Mouse (Mus musculus) heart, adult 8-10 months (tissue): ENCODE data around the gene Npb. TPM values are rescaled to one million over a fixed set of nuclear protein-coding genes. Genes with fewer than 3 reads are reported as not detected.

Experiments
- DNase-seq: peaks from one replicate; pipeline ENCODE4 v3.0.0; 2022; ENCODE audit warnings: low spot score
- total RNA-seq, 4 experiments: library from RNA; stranded (reverse); gene quantifications; 2 replicates each; pipeline ENCODE4 v1.2.4; 2022

Npb gene
- total RNA-seq, 4 experiments from 2014 or later = 0.73 TPM; not detected in 3

DNA sequence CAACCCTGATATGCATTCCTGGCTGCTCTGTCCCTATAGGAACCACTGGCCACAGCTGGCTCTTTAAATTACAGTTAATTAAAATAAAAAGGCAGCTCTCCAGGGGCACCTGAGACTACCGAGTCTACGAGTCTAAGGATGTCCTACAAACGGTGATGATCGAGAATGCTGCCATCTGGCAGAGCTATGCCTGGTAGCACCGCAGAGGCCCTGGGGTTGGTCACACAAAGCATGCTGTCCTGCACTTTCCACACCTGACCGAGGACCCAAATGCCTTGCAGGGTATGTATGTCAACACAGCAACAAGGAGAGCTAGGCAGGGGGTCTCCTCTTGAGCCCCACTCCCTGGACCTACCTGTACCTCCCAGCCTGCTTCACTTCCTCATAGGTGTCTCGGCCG, 5.7 kb downstream of the Npb start:
- DNase-seq = no peak

GRCm38 (mm10) chr11:120615167-120615566, 6.9 kb downstream of the Npb start:
- no peak for DNase-seq

- DNase-seq = no peak
Observed at GRCm38 (mm10) chr11:120615606-120616203, 7.4 kb downstream of the Npb start.

DNA sequence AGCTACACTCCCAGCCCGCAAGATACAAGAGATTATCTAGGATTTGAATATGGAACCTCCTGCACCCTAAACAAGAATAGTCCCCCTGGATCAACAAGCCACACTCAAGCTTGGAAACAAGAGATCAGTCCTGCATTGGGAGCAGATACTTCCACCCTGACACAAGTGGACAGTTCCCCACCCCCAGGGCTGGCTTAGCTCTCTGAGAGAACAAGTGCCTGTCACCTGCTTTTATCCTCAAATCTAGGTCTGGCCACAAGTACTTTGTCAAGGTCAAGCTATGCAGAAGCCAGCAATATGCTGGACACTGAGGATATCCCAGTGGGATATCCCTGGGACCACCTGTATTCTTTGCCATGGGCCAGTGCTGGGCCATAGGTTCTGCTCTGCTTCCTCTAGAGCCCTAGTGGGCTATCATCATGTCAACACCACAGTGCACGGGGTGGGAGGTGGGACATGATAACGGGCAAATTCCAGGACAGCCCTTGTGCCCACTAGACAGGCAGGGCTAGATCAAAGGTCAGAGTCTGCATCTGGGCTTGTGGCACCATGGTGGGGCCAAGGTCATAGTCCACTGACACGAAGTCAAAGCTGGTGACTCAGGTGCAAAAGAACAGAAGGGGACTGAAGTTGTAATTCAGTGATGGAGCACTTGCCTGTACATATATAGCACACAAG, 8.5 kb downstream of the Npb start:
- no peak for DNase-seq

DNA sequence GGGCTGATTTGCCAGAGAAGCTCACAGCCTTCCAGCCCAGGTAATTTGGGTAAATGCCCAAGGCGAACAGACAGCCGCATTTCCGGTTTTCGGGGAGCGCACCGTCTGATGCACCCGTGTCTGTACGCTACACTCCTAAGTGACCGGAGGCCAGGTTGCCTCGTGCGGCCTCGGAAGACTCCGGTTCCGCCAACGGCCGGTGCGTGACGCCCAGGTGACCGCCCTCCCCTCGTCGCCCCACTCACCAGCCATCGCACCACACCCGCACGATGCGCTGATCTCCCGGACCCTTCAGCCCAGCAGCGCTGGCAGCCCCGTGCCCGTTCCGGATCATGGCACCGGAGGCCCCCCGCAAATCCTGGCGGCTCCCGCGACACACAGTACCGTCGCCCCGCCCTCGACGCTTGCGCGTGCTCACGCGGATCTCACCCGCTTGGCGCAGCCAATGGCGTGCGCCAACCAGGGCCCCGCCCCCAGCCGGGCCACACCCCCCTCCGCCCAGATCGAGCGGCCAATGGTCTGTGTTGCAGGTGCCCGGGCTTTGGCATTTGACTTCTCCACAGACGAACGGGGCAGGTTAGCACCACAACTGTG, 9.3 kb downstream of the Npb start, which contains the start of gene Pcyt2:
Gene Pcyt2, minus strand, starts transcription at position 418 of the 594 bp plus-strand sequence.
- peak; percentile 75 for DNase-seq

- no peak for DNase-seq
Observed at GRCm38 (mm10) chr11:120618619-120619535, 10.6 kb downstream of the Npb start.

GRCm38 (mm10) chr11:120620195-120620594, 11.9 kb downstream of the Npb start:
- DNase-seq = no peak

DNA sequence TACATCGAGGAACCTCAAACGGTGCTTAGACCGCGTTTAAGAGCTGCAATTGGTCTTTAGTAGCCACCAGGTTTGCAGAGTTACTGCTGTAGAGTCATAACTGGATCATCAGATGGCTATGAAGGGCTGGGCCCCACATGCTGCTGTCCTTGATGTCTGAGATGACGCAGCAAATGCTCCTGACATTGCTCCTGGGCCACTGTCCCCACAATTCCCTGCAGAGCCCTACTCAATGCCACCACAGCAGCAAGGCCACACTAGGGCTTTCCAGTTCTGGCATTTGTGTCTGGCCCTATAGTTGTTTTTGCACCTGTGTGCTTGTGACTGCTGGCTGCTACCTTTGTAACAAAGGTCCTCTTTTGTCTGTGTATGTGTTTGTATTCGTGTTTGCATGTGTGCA, 14.5 kb downstream of the Npb start:
- no peak for DNase-seq

GRCm38 (mm10) chr11:120623961-120624679, 15.8 kb downstream of the Npb start:
- no peak for DNase-seq

DNA sequence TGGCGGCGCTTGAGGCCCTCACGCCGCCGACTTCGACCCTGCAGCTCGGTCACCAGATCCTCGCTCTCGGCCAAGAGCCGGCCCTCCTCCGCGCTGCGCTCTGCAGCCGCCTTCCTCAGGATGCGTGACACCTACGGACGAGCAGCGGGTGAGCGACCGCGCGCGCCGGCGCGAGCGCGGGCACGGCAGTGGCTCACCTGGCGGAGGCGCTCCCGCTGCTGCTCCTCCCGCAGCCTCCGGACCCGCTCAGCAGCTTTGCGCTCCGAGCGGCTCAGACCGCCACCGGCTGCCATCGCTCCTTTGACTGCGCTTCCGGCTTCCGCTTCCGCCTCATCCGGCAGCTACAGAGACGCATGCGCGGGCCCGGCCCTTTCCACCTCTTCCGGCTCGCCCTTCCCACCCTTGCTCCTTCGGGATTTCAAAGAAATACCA, 16.4 kb downstream of the Npb start:
- DNase-seq = peak; percentile 86

- no peak for DNase-seq
Observed at GRCm38 (mm10) chr11:120625152-120625775, 17.0 kb downstream of the Npb start, which contains the start of gene Sirt7. TSS of gene Sirt7 (minus strand) at chr11:120625240.

DNA sequence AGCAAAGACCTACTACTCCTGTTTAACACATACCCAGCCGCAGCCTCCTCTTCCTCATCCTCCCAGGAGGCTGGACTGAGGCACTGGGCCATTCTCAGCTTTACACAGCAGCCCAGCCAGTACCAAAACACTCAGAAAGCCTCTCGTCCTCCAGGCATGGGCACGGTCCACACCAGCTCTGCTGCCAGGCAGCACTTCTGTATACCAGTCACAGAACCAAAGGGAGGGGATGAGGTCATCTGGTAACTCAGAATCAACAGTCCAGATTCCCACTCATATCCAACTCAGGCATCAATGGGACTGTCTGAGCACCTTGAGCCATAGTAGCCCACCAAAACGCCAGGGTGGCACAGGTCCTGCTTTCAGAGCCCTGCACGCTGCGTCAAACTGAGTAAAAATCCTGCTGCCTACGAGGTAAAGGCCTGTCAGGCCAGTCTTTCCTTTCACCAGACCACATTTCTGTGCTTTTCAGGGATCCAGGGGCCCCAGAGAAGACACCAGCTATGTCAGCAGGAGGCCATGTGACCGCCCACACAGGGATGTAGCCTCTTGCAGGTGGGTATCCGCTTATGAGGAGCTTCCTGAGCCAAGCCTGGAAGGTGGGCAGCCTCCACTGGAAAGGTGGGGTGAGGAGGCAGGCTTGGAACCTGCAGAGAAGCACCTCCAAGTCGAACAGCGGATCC, 18.6 kb downstream of the Npb start:
- no peak for DNase-seq

DNA sequence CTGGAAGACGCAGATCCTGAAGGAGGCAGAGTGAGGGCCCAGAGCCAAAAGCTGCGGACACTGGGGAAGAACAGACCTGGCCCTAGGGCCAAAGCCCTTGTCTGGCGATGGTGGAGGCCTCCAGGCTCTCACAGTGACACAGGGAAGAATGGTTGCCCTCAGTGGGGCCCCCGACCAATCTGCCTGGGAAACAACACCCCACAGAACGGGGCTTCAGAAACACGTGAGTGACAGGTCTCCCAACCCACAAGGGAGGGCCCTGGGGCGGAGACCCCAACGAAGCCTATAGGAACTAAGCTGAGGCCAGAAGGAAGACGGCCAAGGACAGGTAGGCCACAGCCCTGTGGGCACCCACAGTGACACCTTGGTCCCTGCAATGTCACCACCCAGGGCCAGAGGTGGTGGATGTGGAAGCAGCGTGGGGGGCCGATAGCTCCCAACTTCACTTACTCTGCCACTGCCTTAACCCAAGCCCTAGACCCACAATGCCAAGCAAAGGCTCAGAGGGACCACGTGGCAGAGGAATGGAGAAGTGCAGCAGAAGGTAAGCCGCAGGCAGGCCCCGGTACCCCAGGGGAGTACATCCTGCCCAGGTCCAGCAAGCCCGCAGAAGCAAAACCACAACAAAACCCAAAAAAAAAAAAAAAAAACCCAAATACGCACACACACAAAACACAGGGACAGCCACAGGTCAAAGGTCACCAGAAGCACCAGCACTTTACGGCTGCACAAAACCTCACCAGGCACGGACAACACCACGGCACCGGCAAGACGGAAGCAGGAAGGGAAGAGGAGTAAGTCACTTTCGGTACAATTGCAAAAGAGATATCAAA, 19.4 kb downstream of the Npb start:
- no peak for DNase-seq

GRCm38 (mm10) chr11:120628601-120629340, 20.5 kb downstream of the Npb start:
- DNase-seq = no peak

DNA sequence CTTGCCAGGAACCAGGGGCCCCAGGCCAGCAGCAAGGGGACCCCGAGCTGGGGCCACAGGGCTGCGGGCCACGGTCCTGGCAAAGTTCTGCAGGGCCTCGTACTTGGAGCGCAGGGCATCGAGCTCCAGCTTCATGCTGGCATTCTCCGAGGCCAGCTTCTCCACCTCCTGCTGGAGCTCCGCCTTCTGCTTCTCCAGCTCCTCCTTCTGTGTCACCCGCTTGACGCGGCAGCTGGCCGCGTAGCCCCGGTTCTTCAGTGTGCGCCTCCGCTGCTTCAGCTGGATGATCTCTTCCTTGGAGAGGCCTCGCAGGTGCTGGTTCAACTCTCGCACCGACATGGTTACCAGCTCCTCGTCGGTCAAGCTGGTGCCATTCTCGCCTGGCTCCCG, 21.1 kb downstream of the Npb start:
- DNase-seq = no peak

- DNase-seq = peak; percentile 57
Observed at GRCm38 (mm10) chr11:120629911-120630310, 21.6 kb downstream of the Npb start.

GRCm38 (mm10) chr11:120630401-120630871, 22.2 kb downstream of the Npb start:
- no peak for DNase-seq
